Mouse (Mus musculus) MEL (cell line): ENCODE measurements around the gene Camkv. TPM values are rescaled to one million over a fixed set of nuclear protein-coding genes. Genes with fewer than 3 reads are reported as not detected.

Experiments used
- DNase-seq: peaks from one replicate; pipeline ENCODE4 v3.0.0; 2011; ENCODE audit warnings: low read depth, low spot score
- H3K27ac ChIP-seq: 2 replicates; pipeline ENCODE4 v1.5.1; 2012; ENCODE audit warnings: low read depth, mild to moderate bottlenecking, control low read depth, low read length, moderate library complexity; ENCODE audit not compliant: control insufficient read depth
- H3K27me3 ChIP-seq, 2 experiments: fragments of 150-350 bp in 1 of 2; sonication (generic) in 1 of 2; 2 replicates each; pipeline ENCODE4 v1.6.1; 2012; ENCODE audit warnings: low read length in 2 of 2, mild to moderate bottlenecking in 2 of 2, improper control_type of control experiment in 1 of 2, moderate library complexity in 1 of 2; ENCODE audit not compliant: insufficient read depth in 2 of 2, control insufficient read depth in 1 of 2
- H3K36me3 ChIP-seq, 2 experiments: 2 replicates each; pipeline ENCODE4 v1.6.1; 2012 to 2014; ENCODE audit warnings: low read length in 2 of 2, improper control_type of control experiment in 1 of 2, inconsistent platforms in 1 of 2, mild to moderate bottlenecking in 1 of 2; ENCODE audit not compliant: insufficient read depth in 2 of 2, control insufficient read depth in 1 of 2
- H3K4me1 ChIP-seq, 2 experiments: fragments of 150-350 bp in 1 of 2; sonication (generic) in 1 of 2; 2 replicates each; pipeline ENCODE4 v1.6.1; 2012; ENCODE audit warnings: low read length in 2 of 2, improper control_type of control experiment in 1 of 2, mild to moderate bottlenecking in 1 of 2; ENCODE audit not compliant: insufficient read depth in 2 of 2, control insufficient read depth in 1 of 2
- H3K4me3 ChIP-seq, 2 experiments: fragments of 150-350 bp in 1 of 2; sonication (generic) in 1 of 2; 2 replicates each; pipeline ENCODE4 v1.5.1; 2012; ENCODE audit warnings: low read depth in 2 of 2, low read length in 2 of 2, mild to moderate bottlenecking in 2 of 2, moderate library complexity in 2 of 2, control low read depth in 1 of 2, improper control_type of control experiment in 1 of 2; ENCODE audit not compliant: control insufficient read depth in 1 of 2, insufficient read depth in 1 of 2
- H3K79me2 ChIP-seq: 2 replicates; pipeline ENCODE4 v1.6.1; 2012; ENCODE audit warnings: mild to moderate bottlenecking, low read length, moderate library complexity; ENCODE audit not compliant: control insufficient read depth, poor library complexity, insufficient read depth
- H3K9ac ChIP-seq: 2 replicates; pipeline ENCODE4 v1.6.1; 2012; ENCODE audit warnings: low read depth, mild to moderate bottlenecking, control low read depth, low read length, moderate library complexity; ENCODE audit not compliant: control insufficient read depth, poor library complexity, severe bottlenecking
- H3K9me3 ChIP-seq: fragments of 150-350 bp; sonication (generic); replicated peaks from 2 replicates; pipeline ENCODE4 v1.6.1; 2012; ENCODE audit warnings: mild to moderate bottlenecking, low read length, improper control_type of control experiment, moderate library complexity; ENCODE audit not compliant: insufficient read depth
- CHD1 ChIP-seq: IDR thresholded peaks from 2 replicates; pipeline ENCODE4 v1.6.1; 2012; ENCODE audit warnings: low read depth, mild to moderate bottlenecking, inconsistent platforms, low read length, improper control_type of control experiment
- CHD2 ChIP-seq: IDR thresholded peaks from 2 replicates; pipeline ENCODE4 v1.6.1; 2011; ENCODE audit warnings: low read length, improper control_type of control experiment
- CTCF ChIP-seq, 3 experiments: IDR thresholded peaks in 2 of 3; conservative IDR thresholded peaks in 1 of 3; 2 replicates each; pipeline ENCODE4 v1.5.1; 2011 to 2012; ENCODE audit warnings: low read length in 3 of 3, low read depth in 2 of 3, mild to moderate bottlenecking in 2 of 3, improper control_type of control experiment in 1 of 3, inconsistent platforms in 1 of 3, mixed read lengths in 1 of 3, moderate library complexity in 1 of 3; ENCODE audit not compliant: control insufficient read depth in 1 of 3, insufficient read depth in 1 of 3, poor library complexity in 1 of 3, severe bottlenecking in 1 of 3
- E2F4 ChIP-seq: IDR thresholded peaks from 2 replicates; pipeline ENCODE4 v1.6.1; 2011; ENCODE audit warnings: low read depth, low read length, improper control_type of control experiment, borderline replicate concordance
- ELF1 ChIP-seq: IDR thresholded peaks from 2 replicates; pipeline ENCODE4 v1.6.1; 2014; ENCODE audit warnings: low read depth, mild to moderate bottlenecking, inconsistent platforms, low read length, improper control_type of control experiment, moderate library complexity
- ETS1 ChIP-seq: IDR thresholded peaks from 2 replicates; pipeline ENCODE4 v1.6.1; 2012; ENCODE audit warnings: low read depth, mild to moderate bottlenecking, inconsistent platforms, low read length, improper control_type of control experiment, moderate library complexity
- GABPA ChIP-seq: IDR thresholded peaks from 2 replicates; pipeline ENCODE4 v1.6.1; 2012; ENCODE audit warnings: low read depth, mild to moderate bottlenecking, inconsistent platforms, low read length, improper control_type of control experiment, moderate library complexity
- GATA1 ChIP-seq: IDR thresholded peaks from 2 replicates; pipeline ENCODE4 v1.6.1; 2011; ENCODE audit warnings: low read depth, low read length, improper control_type of control experiment
- HCFC1 ChIP-seq: IDR thresholded peaks from 2 replicates; pipeline ENCODE4 v1.6.1; 2012; ENCODE audit warnings: low read depth, mild to moderate bottlenecking, inconsistent platforms, low read length, improper control_type of control experiment, moderate library complexity
- JUND ChIP-seq: IDR thresholded peaks from 2 replicates; pipeline ENCODE4 v1.6.1; 2011; ENCODE audit warnings: low read depth, mild to moderate bottlenecking, improper control_type of control experiment, low read length
- KAT2A ChIP-seq: conservative IDR thresholded peaks from 2 replicates; pipeline ENCODE4 v1.6.1; 2012; ENCODE audit warnings: low read depth, low read length, improper control_type of control experiment, inconsistent platforms
- MAX ChIP-seq: IDR thresholded peaks from 2 replicates; pipeline ENCODE4 v1.6.1; 2011; ENCODE audit warnings: low read length, improper control_type of control experiment
- MAZ ChIP-seq: IDR thresholded peaks from 2 replicates; pipeline ENCODE4 v1.6.1; 2012; ENCODE audit warnings: low read depth, mild to moderate bottlenecking, inconsistent platforms, low read length, improper control_type of control experiment
- MEF2A ChIP-seq: IDR thresholded peaks from 2 replicates; pipeline ENCODE4 v1.6.1; 2014; ENCODE audit warnings: low read depth, mild to moderate bottlenecking, inconsistent platforms, low read length, improper control_type of control experiment; ENCODE audit not compliant: poor library complexity, insufficient replicate concordance, severe bottlenecking; ENCODE audit errors: extremely low read depth
- MXI1 ChIP-seq: IDR thresholded peaks from 2 replicates; pipeline ENCODE4 v1.6.1; 2011; ENCODE audit warnings: mild to moderate bottlenecking, low read depth, low read length, improper control_type of control experiment
- MYC ChIP-seq: IDR thresholded peaks from 2 replicates; pipeline ENCODE4 v1.6.1; 2011; ENCODE audit warnings: low read depth, mild to moderate bottlenecking, low read length, improper control_type of control experiment, moderate library complexity
- NELFE ChIP-seq: IDR thresholded peaks from 2 replicates; pipeline ENCODE4 v1.6.1; 2011; ENCODE audit warnings: low read depth, low read length, improper control_type of control experiment
- NRF1 ChIP-seq: IDR thresholded peaks from 2 replicates; pipeline ENCODE4 v1.6.1; 2014; ENCODE audit warnings: low read depth, mild to moderate bottlenecking, inconsistent platforms, low read length, improper control_type of control experiment, moderate library complexity; ENCODE audit not compliant: poor library complexity, insufficient read depth, severe bottlenecking
- POLR2A ChIP-seq, 2 experiments: IDR thresholded peaks; 2 replicates each; pipeline ENCODE4 v1.6.1; 2011 to 2012; ENCODE audit warnings: low read length in 2 of 2, mild to moderate bottlenecking in 2 of 2, control low read depth in 1 of 2, improper control_type of control experiment in 1 of 2, low read depth in 1 of 2, moderate library complexity in 1 of 2; ENCODE audit not compliant: control insufficient read depth in 1 of 2, insufficient read depth in 1 of 2, poor library complexity in 1 of 2
- POLR2AphosphoS2 ChIP-seq: IDR thresholded peaks from 2 replicates; pipeline ENCODE4 v1.6.1; 2011; ENCODE audit warnings: low read length, improper control_type of control experiment
- POLR2AphosphoS5 ChIP-seq: IDR thresholded peaks from 2 replicates; pipeline ENCODE4 v1.6.1; 2012; ENCODE audit warnings: low read depth, borderline replicate concordance, mild to moderate bottlenecking, inconsistent platforms, low read length, moderate library complexity, mixed read lengths
- RAD21 ChIP-seq: IDR thresholded peaks from 2 replicates; pipeline ENCODE4 v1.6.1; 2011; ENCODE audit warnings: mild to moderate bottlenecking, low read depth, low read length, improper control_type of control experiment
- RCOR1 ChIP-seq: IDR thresholded peaks from 2 replicates; pipeline ENCODE4 v1.6.1; 2012; ENCODE audit warnings: low read depth, mild to moderate bottlenecking, inconsistent platforms, low read length, improper control_type of control experiment
- SIN3A ChIP-seq: IDR thresholded peaks from 2 replicates; pipeline ENCODE4 v1.6.1; 2012; ENCODE audit warnings: low read length, improper control_type of control experiment, inconsistent platforms
- SMC3 ChIP-seq: IDR thresholded peaks from 2 replicates; pipeline ENCODE4 v1.6.1; 2011; ENCODE audit warnings: low read depth, low read length, improper control_type of control experiment
- TAL1 ChIP-seq: IDR thresholded peaks from 2 replicates; pipeline ENCODE4 v1.6.1; 2012; ENCODE audit warnings: mild to moderate bottlenecking, inconsistent platforms, low read length, moderate library complexity, mixed read lengths
- TBP ChIP-seq: IDR thresholded peaks from 2 replicates; pipeline ENCODE4 v1.8.0; 2011; ENCODE audit warnings: low read depth, low read length, improper control_type of control experiment
- TCF12 ChIP-seq: IDR thresholded peaks from 2 replicates; pipeline ENCODE4 v1.6.1; 2014; ENCODE audit warnings: low read depth, mild to moderate bottlenecking, inconsistent platforms, low read length, improper control_type of control experiment, moderate library complexity
- UBTF ChIP-seq: IDR thresholded peaks from 2 replicates; pipeline ENCODE4 v1.6.1; 2012; ENCODE audit warnings: low read depth, mild to moderate bottlenecking, inconsistent platforms, low read length, improper control_type of control experiment, moderate library complexity, borderline replicate concordance; ENCODE audit not compliant: insufficient read depth
- USF1 ChIP-seq: IDR thresholded peaks from 2 replicates; pipeline ENCODE4 v1.6.1; 2014; ENCODE audit warnings: low read depth, mild to moderate bottlenecking, inconsistent platforms, low read length, improper control_type of control experiment, moderate library complexity
- USF2 ChIP-seq, 2 experiments: IDR thresholded peaks; 2 replicates each; pipeline ENCODE4 v1.6.1; 2011 to 2012; ENCODE audit warnings: improper control_type of control experiment in 2 of 2, low read length in 2 of 2, borderline replicate concordance in 1 of 2, inconsistent platforms in 1 of 2, low read depth in 1 of 2, mild to moderate bottlenecking in 1 of 2; ENCODE audit not compliant: insufficient read depth in 1 of 2
- ZC3H11A ChIP-seq: IDR thresholded peaks from 2 replicates; pipeline ENCODE4 v1.6.1; 2012; ENCODE audit warnings: low read depth, mild to moderate bottlenecking, inconsistent platforms, low read length, improper control_type of control experiment
- ZKSCAN1 ChIP-seq: IDR thresholded peaks from 2 replicates; pipeline ENCODE4 v1.6.1; 2012; ENCODE audit warnings: low read depth, mild to moderate bottlenecking, inconsistent platforms, low read length, improper control_type of control experiment, moderate library complexity
- ZMIZ1 ChIP-seq: IDR thresholded peaks from 2 replicates; pipeline ENCODE4 v1.6.1; 2012; ENCODE audit warnings: low read depth, mild to moderate bottlenecking, inconsistent platforms, low read length, improper control_type of control experiment, moderate library complexity
- ZNF384 ChIP-seq: IDR thresholded peaks from 2 replicates; pipeline ENCODE4 v1.6.1; 2012; ENCODE audit warnings: low read depth, mild to moderate bottlenecking, inconsistent platforms, low read length, improper control_type of control experiment
- polyA plus RNA-seq, 2 experiments: library from polyadenylated mRNA; stranded (reverse) in 1 of 2; unstranded in 1 of 2; fragments of >175 nt in 1 of 2; fragments of >200 nt in 1 of 2; gene quantifications; 2 replicates each; pipeline versions ENCODE4 v1.2.1 to v1.2.4; 2012; ENCODE audit warnings: low replicate concordance in 2 of 2, low read depth in 1 of 2; ENCODE audit not compliant: insufficient read length in 2 of 2, insufficient read depth in 1 of 2, missing spikeins in 1 of 2
- total RNA-seq: library from RNA; depleted of rRNA; stranded (reverse); fragments of 300-350 nt; gene quantifications from 2 replicates; pipeline ENCODE4 v1.2.3, GENCODE M21; 2012

Camkv gene
- total and polyA plus RNA-seq, 3 experiments, result 0.08 to 0.14 TPM; not detected in 1

- DNase-seq, result peak; percentile 95
- peak; percentile 72; the same call in 1 of the 2 replicates for TF ChIP-seq MYC
- TF ChIP-seq GATA1, result peak; percentile 84
- TF ChIP-seq TAL1, result no peak
- TF ChIP-seq NRF1, result no peak
- TF ChIP-seq ETS1, result peak; percentile 43; the same call in 1 of the 2 replicates
- TF ChIP-seq TCF12, result peak; percentile 58
- TF ChIP-seq RCOR1, result no peak
- no peak for TF ChIP-seq USF2 (IDR thresholded peaks at IDR 0.05; ENCODE audit: borderline replicate concordance in 1 of 2, insufficient read depth in 1 of 2, low read depth in 1 of 2, low read length in 2 of 2)
- TF ChIP-seq UBTF, result no peak
- peak; percentile 88 for TF ChIP-seq ELF1
- TF ChIP-seq MAZ, result 0 out of 2 replicates have a peak, but pooled peaks have one; percentile 54
- TF ChIP-seq KAT2A, result peak; percentile 72; the same call in 1 of the 2 replicates
- TF ChIP-seq CHD2, result peak; percentile 37
- no peak for TF ChIP-seq RAD21
- TF ChIP-seq POLR2AphosphoS2, result peak; percentile 91
- TF ChIP-seq ZKSCAN1, result no peak
- peak; percentile 95 for TF ChIP-seq NELFE
- peak; percentile 91 for TF ChIP-seq MXI1
- TF ChIP-seq CTCF (IDR thresholded peaks at IDR 0.05 in 2 of 3, conservative IDR thresholded peaks at IDR 0.05 in 1 of 3; ENCODE audit: control insufficient read depth in 1 of 3, insufficient read depth in 1 of 3, low read depth in 2 of 3, low read length in 3 of 3, poor library complexity in 1 of 3, severe bottlenecking in 1 of 3), result no peak
- TF ChIP-seq POLR2AphosphoS5, result no peak
- TF ChIP-seq JUND, result no peak
- peak; percentile 91 for TF ChIP-seq MAX
- TF ChIP-seq ZC3H11A, result no peak
- no peak for TF ChIP-seq ZNF384
- no peak for TF ChIP-seq USF1
- TF ChIP-seq MEF2A, result 0 out of 2 replicates have a peak, but pooled peaks have one; percentile 18
- TF ChIP-seq SIN3A, result peak; percentile 98
- peak; percentile 91 for TF ChIP-seq HCFC1
- peak; percentile 90 for TF ChIP-seq ZMIZ1
- peak; percentile 86 for TF ChIP-seq TBP
- TF ChIP-seq SMC3, result 0 out of 2 replicates have a peak, but pooled peaks have one; percentile 4
- TF ChIP-seq POLR2A (IDR thresholded peaks at IDR 0.05; ENCODE audit: control insufficient read depth in 1 of 2, insufficient read depth in 1 of 2, low read depth in 1 of 2, low read length in 2 of 2, poor library complexity in 1 of 2), result peak; percentile 67 to 94; a peak in 2 of 4 replicates
- TF ChIP-seq GABPA, result no peak
- TF ChIP-seq CHD1, result no peak
- peak; percentile 94 for TF ChIP-seq E2F4
Observed at GRCm38 (mm10) chr9:107950460-107951355, 15.2 kb downstream of the Camkv start.

More at GRCm38 (mm10) chr9:107950460-107951355, 15.2 kb downstream of the Camkv start:
- Histone ChIP-seq H3K27ac (peak overlapping the region; percentile 71), H3K9ac (peak overlapping the region; percentile 90), H3K27me3 (no peaks in the 10 kb centered on the region), H3K9me3 (no peaks in the 10 kb centered on the region), H3K4me3 (peak overlapping the region; percentile 85 to 96), H3K36me3 (peaks cover 4 to 12% of the 10 kb centered on the region in 2 experiments; a peak in 2 of 4 replicates), H3K4me1 (peaks cover 0 to 13% of the 10 kb centered on the region in 2 experiments; a peak in 2 of 4 replicates), H3K79me2 (peaks cover 33% of the 10 kb centered on the region)
